Mouse (Mus musculus) liver (tissue): ENCODE results near the gene Cdc42se1.
A peak's percentile ranks its signal among the peaks of the same experiment; 100 is the strongest.

Source experiments
- DNase-seq: peaks from one replicate; pipeline ENCODE4 v3.0.0-alpha.2; 2020; ENCODE audit warnings: mixed read lengths

The Cdc42se1 gene

GRCm38 (mm10) chr3:95227214-95227613, 1.3 kb upstream of the Cdc42se1 start:
- DNase-seq = no peak

DNA sequence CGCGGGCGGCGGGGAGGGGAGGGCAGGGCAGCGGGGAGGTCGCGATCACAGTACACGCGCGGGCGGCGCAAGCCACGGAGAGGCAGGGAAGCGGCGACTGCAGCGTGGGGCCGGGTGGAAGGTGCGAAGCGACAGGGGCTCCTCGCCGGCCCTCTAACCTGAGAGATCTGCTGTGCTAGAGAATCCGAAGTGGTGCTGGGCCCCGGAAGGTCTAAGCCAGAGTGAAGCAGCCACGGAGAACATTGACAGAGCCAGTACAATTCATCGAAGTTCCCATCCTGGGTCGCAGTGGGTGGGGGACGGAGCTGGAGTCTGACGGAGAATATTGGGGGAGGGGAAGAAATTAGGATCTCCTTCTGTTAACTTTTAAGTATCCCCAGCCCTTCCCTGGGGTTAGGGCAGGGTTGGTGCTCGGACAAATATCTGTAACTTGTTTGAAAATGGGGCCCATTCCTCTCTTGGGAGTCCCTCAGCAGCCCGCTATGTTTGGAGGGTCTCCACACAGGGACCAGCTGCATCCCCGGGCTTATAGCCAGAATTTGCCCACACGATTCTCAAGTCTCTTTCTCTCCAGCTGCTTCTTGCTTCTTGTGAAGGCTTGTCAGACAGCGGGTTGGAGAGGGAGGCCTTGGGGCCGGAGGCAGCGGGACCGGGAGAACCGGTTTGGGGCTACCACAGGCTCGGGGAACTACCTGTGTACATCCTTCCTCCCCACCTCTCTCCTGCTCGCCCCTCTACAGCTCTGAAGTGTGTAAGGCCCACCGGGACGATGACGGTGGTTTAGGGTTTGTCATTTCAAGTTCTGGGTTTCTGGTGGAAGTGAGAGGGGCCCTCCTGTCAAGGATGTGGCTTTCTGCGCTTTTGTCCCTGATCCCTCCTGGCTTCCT, 605 bp downstream of the Cdc42se1 start:
- DNase-seq = peak; percentile 52

DNA sequence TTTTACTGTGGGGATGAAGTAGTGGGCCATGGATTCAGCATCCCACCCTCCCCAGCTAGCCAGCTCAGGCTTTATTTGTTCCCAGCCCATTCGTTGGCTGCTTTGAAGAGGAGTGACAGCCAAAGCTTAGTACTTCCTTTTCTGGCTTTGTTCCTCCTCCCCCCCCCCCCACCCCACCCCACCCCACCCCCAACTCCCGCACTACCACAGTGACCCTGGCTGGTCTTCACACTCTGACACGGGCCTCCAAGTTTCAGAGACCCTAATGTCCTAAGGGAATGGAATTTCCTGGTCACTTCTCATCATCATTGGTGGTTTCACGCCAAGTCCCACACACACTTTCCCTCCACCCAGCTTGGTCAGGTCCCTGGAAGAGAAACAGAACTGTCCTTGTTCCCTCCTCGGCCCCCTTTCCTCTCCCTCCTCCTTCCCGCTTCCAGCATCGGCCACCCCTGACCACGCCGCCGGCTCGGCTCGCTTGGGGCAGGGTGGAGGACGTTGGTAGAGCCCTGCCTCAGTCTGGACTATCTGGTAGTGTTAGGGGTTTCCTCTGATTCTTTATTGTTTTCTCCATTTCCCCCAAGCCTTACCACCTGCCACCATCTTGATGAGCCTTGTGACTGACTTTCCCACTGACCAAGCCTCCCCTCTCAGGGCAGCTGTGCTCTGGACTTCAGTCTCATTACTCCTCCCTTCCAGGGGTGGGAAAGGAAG, 1.4 kb downstream of the Cdc42se1 start:
- peak; percentile 58 for DNase-seq

- peak; percentile 64 for DNase-seq
Observed at GRCm38 (mm10) chr3:95230495-95231297, 2.2 kb downstream of the Cdc42se1 start.

DNA sequence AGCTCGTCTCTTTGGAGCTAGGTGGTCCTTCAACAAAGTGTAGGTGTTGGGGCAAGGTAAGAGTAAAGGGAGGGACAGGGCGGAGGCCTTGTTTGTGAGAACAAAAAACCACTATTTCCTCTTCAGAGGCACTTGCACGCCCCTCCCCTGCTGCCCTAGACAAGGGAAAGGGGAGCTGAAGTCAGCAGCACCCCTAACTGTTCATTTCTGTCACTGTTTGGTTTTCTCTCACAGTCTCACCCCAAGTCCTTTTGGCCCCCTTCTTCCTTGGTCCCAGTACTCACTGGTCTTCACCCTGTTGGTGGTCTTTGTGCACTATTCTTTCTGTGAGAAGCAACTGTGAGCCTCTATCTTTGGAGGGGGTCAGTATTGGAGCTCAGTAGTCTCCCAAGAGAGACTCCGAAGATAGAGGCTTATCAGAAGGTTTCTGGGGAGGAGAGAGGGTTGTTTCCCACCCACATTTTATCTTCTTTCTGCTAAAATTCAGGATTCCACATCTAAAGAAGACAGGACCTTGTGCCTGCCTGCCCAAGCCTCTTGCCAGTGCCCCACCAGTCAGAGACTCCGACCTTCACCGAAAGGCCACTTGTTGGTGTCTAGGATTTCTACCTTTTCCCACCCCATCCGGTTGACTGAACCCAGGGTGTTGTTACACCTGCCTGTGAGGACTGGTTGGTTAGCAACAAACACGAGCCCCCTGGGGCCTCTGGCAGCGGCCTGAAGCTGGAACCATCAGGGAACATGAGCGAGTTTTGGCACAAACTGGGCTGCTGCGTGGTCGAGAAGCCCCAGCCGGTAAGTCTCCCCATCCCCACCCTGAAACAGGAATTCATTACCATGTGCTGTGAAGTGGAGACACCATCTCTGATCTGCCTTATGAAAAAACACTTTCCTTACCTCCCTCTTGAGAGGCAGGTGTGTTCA, 3.0 kb downstream of the Cdc42se1 start, which contains the start of gene Mllt11:
Gene Mllt11, minus strand, starts transcription at position 874 of the 924 bp plus-strand sequence.
- DNase-seq = peak; percentile 44

DNA sequence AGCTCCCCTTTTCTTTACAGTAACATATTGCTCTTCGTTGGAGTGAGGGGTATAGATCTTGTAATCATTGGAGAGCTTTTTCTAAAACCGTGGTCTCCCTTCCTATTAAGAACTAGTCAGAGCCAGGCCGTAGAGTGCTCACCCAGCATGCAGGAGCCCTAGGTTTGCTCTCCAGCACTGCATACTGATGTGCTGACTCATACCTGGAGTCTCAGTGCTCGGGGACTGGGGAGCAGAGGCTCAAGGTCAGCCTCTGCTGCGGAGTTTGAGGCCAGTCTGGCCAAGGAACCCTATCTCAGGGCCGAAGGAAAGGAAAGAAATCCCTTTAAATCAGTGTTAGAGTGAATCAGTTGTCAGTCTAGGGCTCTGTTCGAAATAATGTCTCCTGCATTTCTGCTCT, 4.2 kb downstream of the Cdc42se1 start:
- no peak for DNase-seq

DNA sequence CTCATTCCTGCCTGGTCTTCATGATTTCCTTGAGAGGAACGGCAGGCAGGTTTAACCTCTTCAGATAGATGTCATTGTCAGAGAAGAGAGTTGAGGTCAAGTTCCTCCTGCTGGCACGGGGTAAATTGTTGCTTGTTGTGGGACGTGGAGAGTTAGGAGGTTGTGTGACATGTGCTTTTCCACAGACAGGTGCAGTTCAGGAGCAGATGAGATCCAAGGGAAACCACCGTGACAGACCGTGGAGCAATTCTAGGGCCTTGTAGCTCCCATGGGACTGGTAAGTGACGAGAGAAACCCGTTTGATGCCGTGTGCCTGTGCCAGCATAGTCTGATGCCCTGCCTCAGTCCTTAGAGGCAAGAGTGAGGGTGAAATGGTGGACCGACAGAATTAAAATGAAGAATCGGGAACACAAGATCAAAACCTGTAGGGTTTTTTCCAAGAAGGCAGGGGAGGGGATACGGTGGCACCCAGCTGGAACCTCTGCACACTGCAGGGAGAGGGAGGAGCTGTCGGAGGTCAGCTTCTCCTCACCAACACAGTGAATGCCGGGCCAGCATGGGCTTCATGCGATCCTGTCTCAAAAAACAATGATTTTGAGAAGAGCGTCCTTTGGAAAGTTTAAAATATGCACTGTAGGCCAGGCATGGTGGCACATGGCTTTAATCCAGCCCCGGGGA, 4.9 kb downstream of the Cdc42se1 start:
- no peak for DNase-seq

DNA sequence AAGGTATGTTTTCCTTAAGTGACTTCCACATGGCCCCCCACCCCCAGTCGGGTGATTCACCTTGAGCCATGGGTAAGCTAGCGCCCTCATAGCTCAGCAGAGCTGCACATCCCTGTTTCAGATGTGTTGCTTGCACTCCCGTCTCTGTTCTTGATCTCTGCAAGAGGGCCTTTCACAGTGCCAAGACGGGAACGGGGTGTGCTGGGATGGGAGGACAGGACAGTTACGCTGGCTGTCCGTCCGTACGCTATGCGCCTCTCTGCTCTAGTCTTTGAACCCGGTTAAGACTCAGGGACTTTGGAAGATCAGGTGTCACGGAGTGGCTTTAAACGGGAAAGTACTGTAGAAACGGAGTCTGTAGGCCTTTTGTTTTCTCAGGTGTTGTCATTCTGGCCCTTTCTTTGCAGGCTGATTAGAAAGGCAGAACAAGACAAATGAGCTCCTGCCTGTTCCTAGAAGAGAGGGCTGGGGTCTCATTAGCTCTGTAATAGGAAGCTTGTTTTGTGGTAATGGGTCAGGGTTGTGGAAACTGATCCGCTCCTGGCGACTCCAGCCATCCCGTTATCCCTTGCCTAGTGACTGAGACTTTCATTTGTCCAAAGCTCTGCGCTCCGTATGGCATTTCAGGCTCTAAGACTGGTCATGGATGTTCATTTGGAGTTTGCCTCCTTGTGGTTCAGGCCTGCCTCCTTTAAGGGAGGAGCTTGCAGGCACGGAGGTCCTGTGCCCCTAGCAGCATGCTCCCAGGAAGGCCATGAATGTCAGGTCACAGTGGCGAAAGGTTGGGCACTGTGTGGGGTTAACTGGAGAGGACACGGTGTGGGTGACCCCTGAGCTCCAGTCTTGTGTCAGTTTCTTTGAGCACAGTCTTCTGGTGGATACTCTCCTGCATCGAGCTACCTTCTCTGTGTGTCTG, 7.1 kb downstream of the Cdc42se1 start:
- no peak for DNase-seq

DNA sequence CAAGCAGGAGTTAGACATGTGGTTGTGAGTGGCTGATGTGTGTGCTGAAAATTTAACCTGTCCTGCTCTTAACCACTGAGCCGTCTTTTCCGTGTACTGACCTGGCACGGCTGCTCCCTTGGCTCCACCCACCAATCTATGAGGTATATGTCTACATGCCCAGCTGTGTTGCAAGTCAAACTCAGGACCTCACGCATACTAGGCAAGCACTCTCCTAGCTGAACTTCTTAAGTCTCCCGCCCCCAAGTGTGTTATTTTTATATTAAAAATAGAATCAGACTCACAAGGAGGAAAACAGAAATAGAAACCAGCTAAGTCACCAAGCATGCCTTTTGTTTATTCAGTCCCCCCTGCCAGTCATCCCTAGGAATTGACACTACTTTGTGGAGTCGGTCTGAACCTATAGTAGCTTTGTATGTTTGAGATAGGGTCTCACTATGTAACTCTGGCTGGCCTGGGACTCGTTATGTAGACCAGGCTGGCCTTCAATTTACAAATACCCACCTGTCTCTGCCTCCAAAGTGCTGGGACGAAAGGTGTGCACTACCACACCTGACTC, 9.1 kb downstream of the Cdc42se1 start:
- no peak for DNase-seq

GRCm38 (mm10) chr3:95239022-95239421, 10.5 kb downstream of the Cdc42se1 start:
- DNase-seq = no peak

GRCm38 (mm10) chr3:95239971-95240370, 11.4 kb downstream of the Cdc42se1 start:
- DNase-seq = no peak

DNA sequence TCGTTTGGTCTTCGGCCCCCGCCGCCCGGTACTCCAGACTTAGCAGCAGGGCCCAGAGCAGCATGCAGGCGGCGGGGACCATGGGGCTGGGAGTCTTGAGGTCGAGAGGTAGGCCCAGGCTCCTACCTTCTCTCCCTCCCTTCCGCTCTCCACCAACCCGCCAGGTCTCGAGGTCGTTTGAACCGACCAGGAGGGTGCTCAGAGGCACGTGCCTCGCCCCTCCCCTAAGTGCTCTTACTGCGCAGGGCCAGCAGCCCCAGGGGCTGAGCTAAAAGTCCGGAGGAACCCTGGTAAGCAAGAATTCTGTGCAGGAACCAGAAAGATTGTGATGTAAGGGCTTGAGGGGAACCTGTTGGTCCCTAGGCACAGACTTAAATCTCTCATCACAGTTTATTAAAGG, 12.4 kb downstream of the Cdc42se1 start:
- no peak for DNase-seq

DNA sequence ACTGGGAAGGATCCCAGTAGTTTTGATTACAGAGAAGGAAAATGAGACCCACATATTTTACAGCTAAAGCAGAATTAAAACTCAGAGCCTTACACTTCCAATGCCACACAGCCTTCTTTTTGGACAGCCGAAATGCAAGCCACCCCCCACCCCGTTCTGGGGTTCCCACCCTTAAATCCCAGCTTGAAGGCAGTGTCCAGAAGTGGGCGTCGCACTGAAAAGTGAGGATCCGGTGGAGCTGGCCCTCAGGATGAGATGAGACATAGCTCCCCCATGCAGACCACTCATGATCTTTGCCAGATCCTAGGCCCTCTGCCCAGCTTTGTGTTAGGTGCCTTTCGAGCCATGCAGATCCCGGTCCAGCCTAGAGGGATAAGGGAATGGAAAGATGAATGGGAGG, 13.0 kb downstream of the Cdc42se1 start, which contains the start of gene Gm128:
Gene Gm128, minus strand, starts transcription at position 101 of the 400 bp plus-strand sequence.
- DNase-seq = no peak

GRCm38 (mm10) chr3:95243086-95243485, 14.6 kb downstream of the Cdc42se1 start:
- DNase-seq = no peak

DNA sequence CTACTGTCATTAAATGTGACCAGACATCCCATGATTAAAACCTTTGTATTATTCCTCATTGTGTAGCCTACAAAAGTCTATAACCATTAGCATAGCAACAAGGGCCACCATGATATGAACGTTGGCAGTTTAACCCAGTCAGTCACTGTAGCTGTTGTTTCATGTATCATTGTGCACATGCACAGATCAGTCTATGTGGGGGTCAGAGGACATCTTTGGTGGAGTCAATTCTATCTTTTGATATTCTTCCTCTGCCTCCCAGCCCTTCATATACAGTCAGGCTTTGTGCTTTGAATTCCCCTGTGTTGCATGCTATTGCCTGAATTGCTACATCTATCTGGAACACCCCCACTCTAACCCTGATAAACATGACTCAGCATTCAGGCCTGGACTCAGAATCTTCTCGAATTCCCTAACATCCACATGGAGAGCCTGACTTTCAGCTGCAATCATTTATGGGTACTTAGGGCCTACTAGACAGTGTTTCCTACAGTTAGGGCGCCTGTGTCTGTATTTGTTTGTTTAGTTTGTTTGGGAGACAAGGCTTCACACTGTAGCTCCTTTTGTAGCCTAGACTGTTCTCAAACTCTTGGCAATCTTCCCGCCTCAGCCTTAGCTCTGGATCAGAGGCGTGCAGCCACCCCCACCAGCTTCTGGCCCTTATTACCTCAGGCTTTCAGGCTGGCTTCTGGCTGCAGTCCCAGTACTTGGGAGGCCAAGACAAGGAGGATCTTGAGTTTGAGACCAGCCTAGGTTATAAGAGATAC, 18.1 kb downstream of the Cdc42se1 start:
- no peak for DNase-seq

DNA sequence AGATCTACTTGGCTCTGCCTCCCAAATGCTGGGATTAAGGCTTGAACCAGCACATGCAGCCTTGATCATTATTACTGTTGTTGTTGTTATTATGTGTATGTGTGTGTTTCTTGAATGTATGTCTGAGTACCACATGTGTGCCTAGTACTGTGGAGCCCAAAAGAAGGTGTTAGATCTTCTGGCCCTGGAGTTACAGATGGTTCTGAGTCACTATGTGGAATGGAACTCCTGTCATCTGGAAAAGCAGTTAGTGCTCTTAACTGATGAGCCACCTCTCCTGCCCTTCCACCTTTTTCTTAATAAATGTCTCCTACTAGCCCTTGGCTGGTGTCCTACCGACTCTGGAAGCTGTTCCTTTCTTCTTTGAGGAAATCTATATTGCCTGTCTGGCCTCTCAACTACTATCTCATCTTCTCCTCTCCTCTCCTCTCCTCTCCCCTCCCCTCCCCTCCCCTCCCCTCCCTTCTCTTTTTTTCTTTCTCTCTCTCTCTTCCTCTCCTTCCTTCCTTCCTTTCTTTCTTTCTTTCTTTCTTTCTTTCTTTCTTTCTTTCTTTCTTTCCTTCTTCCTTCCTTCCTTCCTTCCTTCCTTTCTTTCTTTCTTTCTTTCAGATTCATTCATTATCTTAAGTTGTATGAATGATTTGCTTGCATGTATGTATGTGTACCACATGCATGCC, 19.3 kb downstream of the Cdc42se1 start:
- no peak for DNase-seq

- DNase-seq = no peak
Observed at GRCm38 (mm10) chr3:95250361-95250760, 21.8 kb downstream of the Cdc42se1 start.

DNA sequence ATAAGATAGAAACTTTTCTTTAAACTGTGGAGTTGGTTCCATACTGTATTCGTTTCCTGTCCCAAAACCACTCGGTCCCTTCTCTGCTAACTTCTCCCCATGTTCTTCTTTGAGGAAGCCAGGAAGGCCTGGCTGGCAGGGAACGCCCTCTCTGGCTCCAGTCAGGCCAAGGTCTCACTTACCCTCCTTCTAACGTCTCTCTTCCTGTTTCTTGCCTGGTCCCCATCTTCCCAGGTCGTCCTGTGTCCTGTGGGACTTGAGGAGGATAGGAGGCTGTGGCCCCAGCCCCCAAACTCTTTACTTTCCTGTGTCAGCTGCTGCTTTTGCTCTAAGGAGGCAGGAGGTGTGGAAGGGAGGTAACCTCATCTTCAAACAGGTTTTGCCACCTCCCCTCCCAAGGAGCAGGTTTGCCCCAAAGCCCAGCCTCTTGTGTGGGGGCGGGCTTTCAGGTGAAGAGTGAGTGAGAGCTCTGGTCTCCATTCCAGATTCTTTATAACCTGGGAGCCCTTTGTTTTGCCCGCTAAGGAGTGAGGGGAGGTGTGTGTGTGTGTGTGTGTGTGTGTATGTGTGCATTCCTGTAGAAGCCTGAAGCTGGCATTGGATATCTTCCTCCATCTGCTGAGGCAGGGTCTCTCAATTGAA, 22.4 kb downstream of the Cdc42se1 start, which contains the start of gene Bnipl:
Gene Bnipl, minus strand, starts transcription at position 411 of the 642 bp plus-strand sequence.
- no peak for DNase-seq
